Mouse (Mus musculus): ENCODE measurements around the gene Ccr5.

- TF ChIP-seq CTCF (conservative IDR thresholded peaks at IDR 0.05; ENCODE audit: insufficient read depth, insufficient read length, low read depth, low read length) = no peak
- TF ChIP-seq POLR2A (IDR thresholded peaks at IDR 0.05; ENCODE audit: low read depth, low read length) = no peak
Observed at GRCm38 (mm10) chr9:124100357-124100756, 21.0 kb upstream of the Ccr5 start.

Data from kidney, adult 2 months (tissue).